Mouse (Mus musculus) left cerebral cortex, postnatal 14 days (tissue): ENCODE measurements around the gene Ssr1. TPM values are rescaled to one million over a fixed set of nuclear protein-coding genes. Genes with fewer than 3 reads are reported as not detected.

ENCODE experiments used
- DNase-seq, 2 experiments: peaks; one replicate each; pipeline ENCODE4 v3.0.0; 2021 to 2022; ENCODE audit warnings: low spot score in 2 of 2, mixed read lengths in 1 of 2
- intact Hi-C: fragments of 180-260 bp; cut with DNase I; formaldehyde crosslinking; loops from one replicate; pipeline ENCODE4 v1.15.1; 2025
- long read RNA-seq, 2 experiments: library from polyadenylated mRNA; stranded (forward); transcript quantifications; one replicate each; pipeline ENCODE4 v2.0.0; 2021
- total RNA-seq, 2 experiments: library from RNA; stranded (reverse); gene quantifications; 2 replicates each; pipeline ENCODE4 v1.2.3; 2021

The Ssr1 gene
- 10 to 100 TPM; 82.2 to 87.8 TPM for total RNA-seq
- long read RNA-seq, experiment 1, full-length matches to known transcripts, result 101 of 120 reads
- long read RNA-seq, experiment 1, partial matches to known transcripts, result 1 of 120 reads
- long read RNA-seq, experiment 1, other reads (novel, unspliced or antisense), result 18 of 120 reads
- long read RNA-seq, experiment 2, full-length matches to known transcripts, result 77 of 99 reads
- long read RNA-seq, experiment 2, partial matches to known transcripts, result 3 of 99 reads
- long read RNA-seq, experiment 2, other reads (novel, unspliced or antisense), result 19 of 99 reads

- DNase-seq, result peak; percentile 96
- intact Hi-C loops, result loop anchor here (2.0 to 5.0 kb wide), 2 partner anchors 43 to 63 kb away; partner anchors contain the start of genes Cage1 and Riok1
Measured at GRCm38 (mm10) chr13:37993704-37994404, at the start of gene Ssr1. Ssr1 (minus strand) TSS chr13:37994217.

- DNase-seq, result no peak
- intact Hi-C loops, result loop anchor here (2.0 to 10.0 kb wide), 3 partner anchors 43 to 603 kb away; partner anchors contain the start of gene Ssr1
Measured at GRCm38 (mm10) chr13:38037811-38038210, 43.8 kb upstream of the Ssr1 start.

GRCm38 (mm10) chr13:38037044-38037687, 43.1 kb upstream of the Ssr1 start, which contains the start of gene Cage1:
Cage1 (minus strand) TSS chr13:38037069.
- intact Hi-C loops, result loop anchor here (2.0 to 10.0 kb wide), 3 partner anchors 42 to 602 kb away; partner anchors contain the start of gene Ssr1
- DNase-seq, result peak; percentile 97 to 98

- intact Hi-C loops, result loop anchor here (2.0 to 10.0 kb wide), 3 partner anchors 42 to 602 kb away; partner anchors contain the start of gene Ssr1
- no peak for DNase-seq
Measured at GRCm38 (mm10) chr13:38036343-38037043, 42.5 kb upstream of the Ssr1 start, which contains the start of gene Riok1. Riok1 (plus strand) TSS chr13:38036995.

GRCm38 (mm10) chr13:38028407-38028806, 34.4 kb upstream of the Ssr1 start:
- DNase-seq, result no peak
- intact Hi-C loops, result no loop called here

GRCm38 (mm10) chr13:38027618-38028248, 33.7 kb upstream of the Ssr1 start:
- no peak for DNase-seq
- intact Hi-C loops, result no loop called here

- intact Hi-C loops, result no loop called here
- no peak for DNase-seq
Measured at GRCm38 (mm10) chr13:38025874-38026273, 31.9 kb upstream of the Ssr1 start.

- DNase-seq, result no peak
- intact Hi-C loops, result no loop called here
Measured at GRCm38 (mm10) chr13:38018791-38019190, 24.8 kb upstream of the Ssr1 start.

- intact Hi-C loops, result no loop called here
- DNase-seq, result no peak
Measured at GRCm38 (mm10) chr13:38015591-38015990, 21.6 kb upstream of the Ssr1 start.

- intact Hi-C loops, result no loop called here
- DNase-seq, result no peak
Measured at GRCm38 (mm10) chr13:38012436-38012835, 18.4 kb upstream of the Ssr1 start.

- intact Hi-C loops, result no loop called here
- no peak for DNase-seq
Measured at GRCm38 (mm10) chr13:38010444-38010910, 16.5 kb upstream of the Ssr1 start.

GRCm38 (mm10) chr13:38009721-38010408, 15.8 kb upstream of the Ssr1 start:
- intact Hi-C loops, result no loop called here
- no peak for DNase-seq

GRCm38 (mm10) chr13:38007972-38008371, 14.0 kb upstream of the Ssr1 start:
- intact Hi-C loops, result no loop called here
- DNase-seq, result no peak

GRCm38 (mm10) chr13:38002461-38002860, 8.4 kb upstream of the Ssr1 start:
- no peak for DNase-seq
- intact Hi-C loops, result no loop called here

GRCm38 (mm10) chr13:37999713-38000112, 5.7 kb upstream of the Ssr1 start:
- no peak for DNase-seq
- intact Hi-C loops, result no loop called here

- no peak for DNase-seq
- intact Hi-C loops, result loop anchor here (2.0 to 5.0 kb wide), 2 partner anchors 42 to 63 kb away; partner anchors contain the start of genes Cage1 and Riok1
Measured at GRCm38 (mm10) chr13:37994405-37994749, 360 bp upstream of the Ssr1 start.

GRCm38 (mm10) chr13:37993376-37993703, 677 bp downstream of the Ssr1 start:
- DNase-seq, result no peak
- intact Hi-C loops, result loop anchor here (5.0 kb wide), 1 partner anchor 64 kb away; no protein-coding TSS in a partner anchor

GRCm38 (mm10) chr13:37992638-37993371, 1.2 kb downstream of the Ssr1 start:
- DNase-seq, result no peak
- intact Hi-C loops, result loop anchor here (5.0 kb wide), 1 partner anchor 64 kb away; no protein-coding TSS in a partner anchor
